Mouse (Mus musculus) cerebellum, adult 2 months (tissue): ENCODE measurements around the gene Gm4491.

Source experiments
- CTCF ChIP-seq: fragments of 200-500 bp; IDR thresholded peaks from 2 replicates; pipeline ENCODE4 v1.5.1; 2011; ENCODE audit warnings: low read depth, mild to moderate bottlenecking, control low read depth, low read length, moderate library complexity, borderline replicate concordance; ENCODE audit not compliant: insufficient read depth
- POLR2A ChIP-seq: fragments of 200-500 bp; IDR thresholded peaks from 2 replicates; pipeline ENCODE4 v1.6.1; 2011; ENCODE audit warnings: low read length, control low read depth, borderline replicate concordance; ENCODE audit not compliant: insufficient read depth

DNA sequence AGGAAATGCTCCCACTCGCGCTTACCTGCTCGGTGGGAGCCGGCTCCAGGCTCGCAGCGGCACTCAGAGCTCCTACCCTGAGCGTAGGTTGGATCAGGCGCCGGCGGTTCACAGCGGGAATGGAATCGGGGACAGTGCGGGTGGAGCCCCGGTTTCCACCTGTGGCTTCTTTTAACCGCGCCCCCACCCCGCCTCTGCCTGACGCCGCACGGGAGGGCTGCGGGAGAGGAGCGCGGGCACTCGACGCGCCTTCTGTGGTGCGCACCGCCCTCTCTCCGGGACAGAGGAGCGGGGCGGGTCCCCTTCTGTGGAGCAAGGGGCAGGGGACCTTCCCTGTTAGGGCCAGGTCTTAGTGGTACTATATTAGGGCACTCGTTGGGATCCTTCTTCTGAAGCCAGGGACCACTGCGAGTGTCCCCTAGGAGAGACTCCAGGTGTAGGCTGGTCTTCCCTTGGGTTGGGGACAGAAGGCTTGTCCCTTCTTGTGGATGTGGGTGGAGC, 17.5 kb upstream of the Gm4491 start, which contains the start of gene Gjb6:
- TF ChIP-seq CTCF, result no peak
- no peak for TF ChIP-seq POLR2A
